Mouse (Mus musculus): ENCODE measurements around the gene Medag. TPM values are rescaled to one million over a fixed set of nuclear protein-coding genes. Genes with fewer than 3 reads are reported as not detected.

Gene Medag
- polyA plus RNA-seq, 1 experiment from 2014 or later, result 4.1 TPM

GRCm38 (mm10) chr5:149474701-149475468 is 63.3 kb downstream of the Medag start:
- H3K4me3 ChIP-seq (ENCODE audit: low read depth, low read length), result no peak overlapping the region
- DNase-seq (ENCODE audit: low spot score), result no peak
- no peaks in the 10 kb centered on the region for H3K36me3 ChIP-seq (ENCODE audit: control insufficient read depth, insufficient read depth, low read length)
- no peaks in the 10 kb centered on the region for H3K27me3 ChIP-seq (ENCODE audit: control insufficient read depth, insufficient read depth, low read length)
- no peaks in the 10 kb centered on the region for H3K9me3 ChIP-seq (ENCODE audit: control insufficient read depth, low read length)
- WGBS, result 93% methylated on average over 16 of the region's 16 CpGs
- no peak for TF ChIP-seq CTCF (IDR thresholded peaks at IDR 0.05; ENCODE audit: low read depth)
- no peak for TF ChIP-seq EP300 (optimal IDR thresholded peaks at IDR 0.05)
- ATAC-seq (ENCODE audit: low FRiP score, low TSS enrichment), result no peak
- H3K9ac ChIP-seq (ENCODE audit: low read length), result no peak overlapping the region
- no peak overlapping the region for H3K27ac ChIP-seq (replicated peaks)
- H3K4me2 ChIP-seq (replicated peaks; ENCODE audit: low read depth), result no peak overlapping the region
- no peaks in the 10 kb centered on the region for H3K4me1 ChIP-seq (replicated peaks; ENCODE audit: control insufficient read depth, insufficient read depth)

Other genes starting within 250 kb of the Medag start
- gene Uspl1, start 227.4 kb upstream of the Medag start, polyA plus RNA-seq (2015; fragmentation: Nextera tagmentation; extraction: Ambion mirVana), result 14.8 and 15.5 TPM in 2 replicates
- gene Hmgb1, start 227.3 kb upstream of the Medag start, polyA plus RNA-seq (2015; fragmentation: Nextera tagmentation; extraction: Ambion mirVana), result 653 and 712 TPM in 2 replicates
- gene Alox5ap, start 147.0 kb upstream of the Medag start, polyA plus RNA-seq (2015; fragmentation: Nextera tagmentation; extraction: Ambion mirVana), result 8.2 and 9.3 TPM in 2 replicates
- gene Tex26, start 27.9 kb downstream of the Medag start, polyA plus RNA-seq (2015; fragmentation: Nextera tagmentation; extraction: Ambion mirVana), result 0.27 and 0.61 TPM in 2 replicates
- not detected in 2 replicates for gene Wdr95, start 116.9 kb downstream of the Medag start, polyA plus RNA-seq (2015; fragmentation: Nextera tagmentation; extraction: Ambion mirVana)
- 11.7 and 13.4 TPM in 2 replicates for gene Hsph1, start 224.6 kb downstream of the Medag start, polyA plus RNA-seq (2015; fragmentation: Nextera tagmentation; extraction: Ambion mirVana)

All from stomach, postnatal 0 days (tissue).